Mouse (Mus musculus) 3T3-L1 (cell line): ENCODE data around the gene Gm9048.
"Not testable (repeated sequence)": the region's sequence is repeated elsewhere in the genome, so short reads cannot be mapped to it uniquely, and the experiment has no call there.

Experiments used
- DNase-seq: peaks from one replicate; pipeline ENCODE4 v3.0.0-alpha.2; 2015; ENCODE audit warnings: low read depth, low spot score

Gene Gm9048

DNA sequence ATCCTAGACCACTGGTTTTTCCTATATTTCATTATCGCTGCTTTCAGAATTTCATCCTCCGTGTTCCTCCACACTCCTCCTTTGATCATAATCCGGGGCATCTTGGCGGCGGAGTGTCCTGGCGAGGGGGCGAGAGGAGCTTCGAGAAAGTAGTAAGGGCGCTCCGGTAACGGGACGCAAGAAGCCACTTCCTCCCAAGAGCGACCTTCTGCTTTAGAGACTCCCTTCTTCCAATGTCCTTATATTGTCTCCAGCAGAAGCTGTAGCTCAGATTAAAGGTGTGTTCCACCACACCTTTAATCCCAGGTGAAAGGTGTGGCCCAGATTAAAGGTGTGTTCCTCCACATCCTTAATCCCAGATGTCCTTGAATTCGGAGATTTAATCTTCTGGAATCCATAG lies at the start of gene Gm9048:
Gene Gm9048, minus strand, starts transcription at position 101 of the 400 bp plus-strand sequence.
- DNase-seq: not testable (repeated sequence)

DNA sequence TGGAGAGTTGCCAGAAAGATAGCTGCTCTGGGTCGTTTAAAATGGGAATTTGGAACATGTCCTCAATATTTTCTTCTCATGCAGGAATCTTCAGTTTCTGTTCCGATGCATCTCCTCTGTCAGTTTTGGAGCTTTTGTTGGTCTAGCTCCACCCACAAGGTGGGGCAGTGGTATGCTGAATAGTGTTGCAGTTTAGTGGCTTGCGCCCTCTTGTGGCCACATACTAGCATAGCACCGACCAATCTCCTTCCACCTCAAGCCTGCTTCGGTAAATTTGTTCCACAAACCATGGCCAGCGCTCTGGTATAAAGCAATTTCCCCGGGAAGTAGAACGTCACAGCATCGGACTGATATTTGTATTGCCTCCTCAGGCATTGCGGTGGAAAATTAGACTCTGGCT lies 22.0 kb upstream of the Gm9048 start:
- peak; percentile 84 for DNase-seq

DNA sequence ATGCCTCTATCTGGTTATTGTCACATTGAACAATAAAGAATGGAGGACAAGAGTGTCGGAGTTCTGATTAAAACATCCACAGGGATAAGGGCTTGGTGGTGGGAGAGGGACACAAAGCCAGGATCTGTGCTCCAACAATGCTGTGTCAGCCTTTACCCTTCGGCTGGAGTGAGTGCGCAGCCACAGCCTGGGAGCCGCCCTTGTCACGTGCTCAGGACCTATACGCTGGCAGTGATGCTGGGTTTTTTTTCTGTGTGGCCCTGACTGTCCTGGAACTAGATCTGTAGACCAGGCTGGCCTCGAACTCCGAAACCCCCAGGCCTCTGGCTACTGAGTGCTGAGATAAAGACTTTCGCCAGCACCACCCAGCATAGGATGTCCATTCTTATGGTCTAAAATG lies 21.0 kb upstream of the Gm9048 start:
- no peak for DNase-seq

DNA sequence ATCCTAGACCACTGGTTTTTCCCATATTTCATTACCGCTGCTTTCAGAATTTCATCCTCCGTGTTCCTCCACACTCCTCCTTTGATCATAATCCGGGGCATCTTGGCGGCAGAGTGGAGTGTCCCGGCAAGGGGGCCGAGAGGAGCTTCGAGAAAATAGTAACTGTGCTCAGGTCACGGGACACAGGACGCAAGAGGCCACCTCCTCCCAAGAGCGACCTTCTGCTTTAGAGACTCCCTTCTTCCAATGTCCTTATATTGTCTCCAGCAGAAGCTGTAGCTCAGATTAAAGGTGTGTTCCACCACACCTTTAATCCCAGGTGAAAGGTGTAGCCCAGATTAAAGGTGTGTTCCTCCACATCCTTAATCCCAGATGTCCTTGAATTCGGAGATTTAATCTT lies 5.5 kb upstream of the Gm9048 start, which contains the start of gene Gm9049:
Gene Gm9049, minus strand, starts transcription at position 101 of the 400 bp plus-strand sequence.
- DNase-seq: not testable (repeated sequence)

DNA sequence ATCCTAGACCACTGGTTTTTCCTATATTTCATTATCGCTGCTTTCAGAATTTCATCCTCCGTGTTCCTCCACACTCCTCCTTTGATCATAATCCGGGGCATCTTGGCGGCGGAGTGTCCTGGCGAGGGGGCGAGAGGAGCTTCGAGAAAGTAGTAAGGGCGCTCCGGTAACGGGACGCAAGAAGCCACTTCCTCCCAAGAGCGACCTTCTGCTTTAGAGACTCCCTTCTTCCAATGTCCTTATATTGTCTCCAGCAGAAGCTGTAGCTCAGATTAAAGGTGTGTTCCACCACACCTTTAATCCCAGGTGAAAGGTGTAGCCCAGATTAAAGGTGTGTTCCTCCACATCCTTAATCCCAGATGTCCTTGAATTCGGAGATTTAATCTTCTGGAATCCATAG lies 5.3 kb downstream of the Gm9048 start, which contains the start of gene Gm9046:
Gene Gm9046, minus strand, starts transcription at position 101 of the 400 bp plus-strand sequence.
- DNase-seq: not testable (repeated sequence)

DNA sequence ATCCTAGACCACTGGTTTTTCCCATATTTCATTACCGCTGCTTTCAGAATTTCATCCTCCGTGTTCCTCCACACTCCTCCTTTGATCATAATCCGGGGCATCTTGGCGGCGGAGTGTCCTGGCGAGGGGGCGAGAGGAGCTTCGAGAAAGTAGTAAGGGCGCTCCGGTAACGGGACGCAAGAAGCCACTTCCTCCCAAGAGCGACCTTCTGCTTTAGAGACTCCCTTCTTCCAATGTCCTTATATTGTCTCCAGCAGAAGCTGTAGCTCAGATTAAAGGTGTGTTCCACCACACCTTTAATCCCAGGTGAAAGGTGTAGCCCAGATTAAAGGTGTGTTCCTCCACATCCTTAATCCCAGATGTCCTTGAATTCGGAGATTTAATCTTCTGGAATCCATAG lies 10.7 kb downstream of the Gm9048 start, which contains the start of gene Gm9045:
Gene Gm9045, minus strand, starts transcription at position 101 of the 400 bp plus-strand sequence.
- DNase-seq: not testable (repeated sequence)

DNA sequence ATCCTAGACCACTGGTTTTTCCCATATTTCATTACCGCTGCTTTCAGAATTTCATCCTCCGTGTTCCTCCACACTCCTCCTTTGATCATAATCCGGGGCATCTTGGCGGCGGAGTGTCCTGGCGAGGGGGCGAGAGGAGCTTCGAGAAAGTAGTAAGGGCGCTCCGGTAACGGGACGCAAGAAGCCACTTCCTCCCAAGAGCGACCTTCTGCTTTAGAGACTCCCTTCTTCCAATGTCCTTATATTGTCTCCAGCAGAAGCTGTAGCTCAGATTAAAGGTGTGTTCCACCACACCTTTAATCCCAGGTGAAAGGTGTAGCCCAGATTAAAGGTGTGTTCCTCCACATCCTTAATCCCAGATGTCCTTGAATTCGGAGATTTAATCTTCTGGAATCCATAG lies 16.2 kb downstream of the Gm9048 start, which contains the start of gene Gm9044:
Gene Gm9044, minus strand, starts transcription at position 101 of the 400 bp plus-strand sequence.
- DNase-seq: not testable (repeated sequence)

DNA sequence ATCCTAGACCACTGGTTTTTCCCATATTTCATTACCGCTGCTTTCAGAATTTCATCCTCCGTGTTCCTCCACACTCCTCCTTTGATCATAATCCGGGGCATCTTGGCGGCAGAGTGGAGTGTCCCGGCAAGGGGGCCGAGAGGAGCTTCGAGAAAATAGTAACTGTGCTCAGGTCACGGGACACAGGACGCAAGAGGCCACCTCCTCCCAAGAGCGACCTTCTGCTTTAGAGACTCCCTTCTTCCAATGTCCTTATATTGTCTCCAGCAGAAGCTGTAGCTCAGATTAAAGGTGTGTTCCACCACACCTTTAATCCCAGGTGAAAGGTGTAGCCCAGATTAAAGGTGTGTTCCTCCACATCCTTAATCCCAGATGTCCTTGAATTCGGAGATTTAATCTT lies 21.6 kb downstream of the Gm9048 start, which contains the start of gene Gm9040:
Gene Gm9040, minus strand, starts transcription at position 101 of the 400 bp plus-strand sequence.
- not testable (repeated sequence) for DNase-seq

DNA sequence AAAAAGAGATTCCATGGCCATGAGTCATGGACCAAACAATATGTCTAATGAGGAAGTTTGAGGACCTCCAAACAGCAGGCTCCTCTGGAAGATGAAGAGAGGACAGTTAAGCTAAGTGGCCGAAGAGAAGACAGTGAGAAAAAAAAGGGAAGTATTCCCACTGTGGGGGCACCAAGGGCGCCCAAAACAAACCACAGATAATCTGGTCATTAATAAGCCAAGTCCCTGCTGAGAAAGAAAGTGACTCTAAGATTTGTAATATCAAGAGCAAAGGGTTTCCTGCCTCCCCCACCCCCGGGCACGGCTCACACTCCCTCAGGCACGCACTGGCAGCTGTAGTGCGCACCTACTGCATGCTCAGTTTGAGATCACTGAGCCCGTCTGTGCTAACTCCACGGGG lies 29.5 kb downstream of the Gm9048 start:
- peak; percentile 6 for DNase-seq

DNA sequence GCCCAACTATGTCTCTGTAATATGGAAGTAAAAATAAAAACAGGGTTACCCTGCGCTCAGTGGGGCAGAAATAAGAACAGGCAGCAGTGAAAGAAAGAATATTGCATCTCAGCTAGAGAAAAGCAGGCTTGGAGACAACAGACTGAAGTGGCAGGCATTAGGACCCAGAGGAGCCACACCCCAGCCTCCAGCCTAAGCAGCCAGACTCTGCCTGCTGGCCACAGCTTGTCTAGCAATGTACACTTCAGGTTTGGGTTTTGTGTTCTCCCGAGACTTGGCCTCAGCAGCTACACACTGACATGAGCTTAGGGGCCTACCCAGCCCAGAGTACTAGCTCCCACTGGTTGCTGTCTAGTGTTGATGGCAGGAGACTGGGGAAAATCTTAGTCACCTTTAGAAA lies 46.3 kb downstream of the Gm9048 start:
- not testable (repeated sequence) for DNase-seq
